Mouse (Mus musculus): ENCODE results near the gene Pdcd5. TPM values are rescaled to one million over a fixed set of nuclear protein-coding genes. Genes with fewer than 3 reads are reported as not detected.

Pdcd5 gene
- total and polyA plus RNA-seq, 3 experiments: 115 to 164 (median 119) TPM

DNA sequence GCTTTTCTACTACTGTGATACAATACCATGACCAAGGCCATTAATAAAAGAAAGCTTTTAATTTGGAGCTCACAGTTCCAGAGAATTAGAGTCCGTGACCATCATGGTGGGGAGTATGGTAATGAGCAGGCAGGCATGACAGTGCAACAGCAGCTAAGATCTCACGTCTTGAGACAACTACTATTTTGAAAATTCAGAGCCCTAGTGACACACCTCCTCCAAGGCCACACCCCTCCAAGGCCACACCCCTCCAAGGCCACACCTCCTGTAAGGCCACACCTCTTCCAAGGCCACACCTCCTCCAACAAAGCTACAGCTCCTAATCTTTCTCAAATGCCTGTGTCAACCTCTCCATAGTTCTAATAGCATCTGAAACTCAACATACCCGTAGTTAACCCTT, 1.8 kb upstream of the Pdcd5 start:
- H3K9me3 ChIP-seq (replicated peaks): peaks cover 2% of the 10 kb centered on the region; the same call in 1 of the 2 replicates
- peaks cover 19% of the 10 kb centered on the region for H3K36me3 ChIP-seq (replicated peaks)
- ATAC-seq (ENCODE audit: extremely low read depth, insufficient number of reproducible peaks, low FRiP score, poor library complexity, severe bottlenecking) (peak; percentile 61), DNase-seq (ENCODE audit: low spot score) (no peak)
- peaks cover 33% of the 10 kb centered on the region for H3K4me1 ChIP-seq (ENCODE audit: insufficient read depth, low read depth, low read length)
- H3K27me3 ChIP-seq (ENCODE audit: insufficient read depth, low read length): peaks cover 11% of the 10 kb centered on the region
- no peak overlapping the region; the same call in 1 of the 2 replicates for H3K4me3 ChIP-seq (ENCODE audit: low read depth, low read length)
- no peak for TF ChIP-seq CTCF (IDR thresholded peaks at IDR 0.05; ENCODE audit: low read depth, low read length)
- no peak for TF ChIP-seq TAL1 (conservative IDR thresholded peaks at IDR 0.05; ENCODE audit: low read depth, low read length)
- TF ChIP-seq POLR2AphosphoS5 (IDR thresholded peaks at IDR 0.05; ENCODE audit: insufficient replicate concordance, low read depth, low read length): no peak
- TF ChIP-seq GATA1 (IDR thresholded peaks at IDR 0.05; ENCODE audit: borderline replicate concordance, low read length): no peak
- TF ChIP-seq GATA2 (IDR thresholded peaks at IDR 0.05; ENCODE audit: borderline replicate concordance, low read depth, low read length): no peak

DNA sequence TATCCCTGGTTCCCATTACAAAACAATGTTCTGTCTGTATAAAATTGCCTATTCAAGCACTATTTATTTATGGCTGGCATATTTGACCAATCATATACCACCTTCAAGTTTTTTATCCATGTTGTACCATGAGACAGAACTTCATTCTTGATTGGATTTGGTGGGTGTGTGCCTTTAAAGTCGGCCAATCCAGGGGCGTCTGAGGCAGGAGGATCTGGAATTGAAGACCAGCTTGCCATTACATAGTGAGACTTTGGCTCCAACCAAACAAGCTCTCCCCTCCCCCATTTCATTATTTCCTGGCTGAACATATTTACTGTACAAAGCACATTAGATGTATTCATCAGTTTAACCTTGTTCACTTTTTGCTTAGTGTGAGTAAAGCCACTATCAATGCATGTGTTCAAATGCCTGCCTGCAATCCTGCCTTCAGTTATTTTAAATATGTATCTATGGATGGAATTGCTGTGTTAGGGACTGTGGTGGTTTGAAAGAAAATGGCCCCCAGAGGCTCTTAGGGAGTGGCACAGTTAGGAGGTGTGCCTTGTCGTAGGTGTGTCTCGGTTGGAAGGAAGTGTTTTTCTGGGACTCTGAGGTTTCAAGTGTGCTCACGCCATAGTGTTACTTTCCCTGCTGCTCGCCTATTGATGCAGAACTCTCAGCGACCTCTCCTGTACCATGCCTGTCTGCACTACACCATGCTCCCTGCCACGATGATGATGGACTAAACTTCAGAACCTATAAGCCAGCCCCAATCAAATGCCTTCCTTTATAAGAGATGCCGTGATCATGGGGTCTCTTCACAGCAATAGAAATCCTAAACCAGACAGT, 1.1 kb upstream of the Pdcd5 start:
- peaks cover 2% of the 10 kb centered on the region; the same call in 1 of the 2 replicates for H3K9me3 ChIP-seq (replicated peaks)
- DNase-seq (ENCODE audit: low spot score) (no peak), ATAC-seq (ENCODE audit: extremely low read depth, insufficient number of reproducible peaks, low FRiP score, poor library complexity, severe bottlenecking) (no peak)
- peaks cover 11% of the 10 kb centered on the region for H3K27me3 ChIP-seq (ENCODE audit: insufficient read depth, low read length)
- peaks cover 33% of the 10 kb centered on the region for H3K4me1 ChIP-seq (ENCODE audit: insufficient read depth, low read depth, low read length)
- H3K4me3 ChIP-seq (ENCODE audit: low read depth, low read length): no peak overlapping the region; the same call in 1 of the 2 replicates
- TF ChIP-seq GATA2 (IDR thresholded peaks at IDR 0.05; ENCODE audit: borderline replicate concordance, low read depth, low read length) (no peak), GATA1 (IDR thresholded peaks at IDR 0.05; ENCODE audit: borderline replicate concordance, low read length) (no peak)
- peaks cover 25% of the 10 kb centered on the region for H3K36me3 ChIP-seq (replicated peaks)

- ATAC-seq (ENCODE audit: extremely low read depth, insufficient number of reproducible peaks, low FRiP score, poor library complexity, severe bottlenecking): no peak
- Histone ChIP-seq H3K9me3 (replicated peaks) (no peaks in the 10 kb centered on the region; the same call in 1 of the 2 replicates), H3K4me1 (ENCODE audit: insufficient read depth, low read depth, low read length) (peaks cover 33% of the 10 kb centered on the region), H3K4me3 (ENCODE audit: low read depth, low read length) (peak overlapping the region; percentile 98), H3K27me3 (ENCODE audit: insufficient read depth, low read length) (peaks cover 11% of the 10 kb centered on the region), H3K36me3 (replicated peaks) (peaks cover 43% of the 10 kb centered on the region)
- TF ChIP-seq POLR2AphosphoS5 (IDR thresholded peaks at IDR 0.05; ENCODE audit: insufficient replicate concordance, low read depth, low read length) (no peak), CTCF (IDR thresholded peaks at IDR 0.05; ENCODE audit: low read depth, low read length) (no peak), GATA1 (IDR thresholded peaks at IDR 0.05; ENCODE audit: borderline replicate concordance, low read length) (no peak), GATA2 (IDR thresholded peaks at IDR 0.05; ENCODE audit: borderline replicate concordance, low read depth, low read length) (no peak), TAL1 (conservative IDR thresholded peaks at IDR 0.05; ENCODE audit: low read depth, low read length) (no peak)
- peak; percentile 32 for DNase-seq (ENCODE audit: low spot score)
Measured at GRCm38 (mm10) chr7:35646317-35647081, 822 bp downstream of the Pdcd5 start.

- H3K9me3 ChIP-seq (replicated peaks): no peaks in the 10 kb centered on the region
- ATAC-seq (ENCODE audit: extremely low read depth, insufficient number of reproducible peaks, low FRiP score, poor library complexity, severe bottlenecking): no peak
- H3K27me3 ChIP-seq (ENCODE audit: insufficient read depth, low read length): no peaks in the 10 kb centered on the region
- peaks cover 7% of the 10 kb centered on the region for H3K4me1 ChIP-seq (ENCODE audit: insufficient read depth, low read depth, low read length)
- H3K36me3 ChIP-seq (replicated peaks): peaks cover 98% of the 10 kb centered on the region
- DNase-seq (ENCODE audit: low spot score): no peak
- TF ChIP-seq POLR2AphosphoS5 (IDR thresholded peaks at IDR 0.05; ENCODE audit: insufficient replicate concordance, low read depth, low read length) (no peak), CTCF (IDR thresholded peaks at IDR 0.05; ENCODE audit: low read depth, low read length) (no peak), GATA1 (IDR thresholded peaks at IDR 0.05; ENCODE audit: borderline replicate concordance, low read length) (no peak), GATA2 (IDR thresholded peaks at IDR 0.05; ENCODE audit: borderline replicate concordance, low read depth, low read length) (no peak), TAL1 (conservative IDR thresholded peaks at IDR 0.05; ENCODE audit: low read depth, low read length) (no peak)
- H3K4me3 ChIP-seq (ENCODE audit: low read depth, low read length): no peak overlapping the region
Measured at GRCm38 (mm10) chr7:35640072-35640471, 7.2 kb downstream of the Pdcd5 start.

GRCm38 (mm10) chr7:35636874-35637273, 10.4 kb downstream of the Pdcd5 start:
- H3K27me3 ChIP-seq (ENCODE audit: insufficient read depth, low read length): no peaks in the 10 kb centered on the region
- H3K36me3 ChIP-seq (replicated peaks): peaks cover 97% of the 10 kb centered on the region
- no peak for TF ChIP-seq TAL1 (conservative IDR thresholded peaks at IDR 0.05; ENCODE audit: low read depth, low read length)
- TF ChIP-seq GATA1 (IDR thresholded peaks at IDR 0.05; ENCODE audit: borderline replicate concordance, low read length): no peak
- TF ChIP-seq POLR2AphosphoS5 (IDR thresholded peaks at IDR 0.05; ENCODE audit: insufficient replicate concordance, low read depth, low read length): no peak
- no peak for TF ChIP-seq CTCF (IDR thresholded peaks at IDR 0.05; ENCODE audit: low read depth, low read length)
- TF ChIP-seq GATA2 (IDR thresholded peaks at IDR 0.05; ENCODE audit: borderline replicate concordance, low read depth, low read length): no peak
- H3K4me1 ChIP-seq (ENCODE audit: insufficient read depth, low read depth, low read length): no peaks in the 10 kb centered on the region
- no peak overlapping the region for H3K4me3 ChIP-seq (ENCODE audit: low read depth, low read length)
- no peaks in the 10 kb centered on the region for H3K9me3 ChIP-seq (replicated peaks)
- DNase-seq (ENCODE audit: low spot score): no peak
- no peak for ATAC-seq (ENCODE audit: extremely low read depth, insufficient number of reproducible peaks, low FRiP score, poor library complexity, severe bottlenecking)

GRCm38 (mm10) chr7:35636229-35636628, 11.1 kb downstream of the Pdcd5 start:
- Histone ChIP-seq H3K4me3 (ENCODE audit: low read depth, low read length) (no peak overlapping the region), H3K27me3 (ENCODE audit: insufficient read depth, low read length) (no peaks in the 10 kb centered on the region), H3K9me3 (replicated peaks) (no peaks in the 10 kb centered on the region), H3K4me1 (ENCODE audit: insufficient read depth, low read depth, low read length) (no peaks in the 10 kb centered on the region; the same call in 1 of the 2 replicates), H3K36me3 (replicated peaks) (peaks cover 96% of the 10 kb centered on the region)
- DNase-seq (ENCODE audit: low spot score): no peak
- TF ChIP-seq POLR2AphosphoS5 (IDR thresholded peaks at IDR 0.05; ENCODE audit: insufficient replicate concordance, low read depth, low read length) (no peak), CTCF (IDR thresholded peaks at IDR 0.05; ENCODE audit: low read depth, low read length) (peak; percentile 34)
- no peak for ATAC-seq (ENCODE audit: extremely low read depth, insufficient number of reproducible peaks, low FRiP score, poor library complexity, severe bottlenecking)

All from G1E (cell line).